Mouse (Mus musculus) bone marrow, adult 2 months (tissue): Measurements from ENCODE around the gene Ptcd1.

Experiments
- CTCF ChIP-seq: fragments of 200-500 bp; IDR thresholded peaks from 2 replicates; pipeline ENCODE4 v1.5.1; 2011; ENCODE audit warnings: low read length, control low read depth; ENCODE audit not compliant: control insufficient read depth, insufficient read depth
- POLR2A ChIP-seq: fragments of 200-500 bp; IDR thresholded peaks from 2 replicates; pipeline ENCODE4 v1.6.1; 2011; ENCODE audit warnings: low read depth, mild to moderate bottlenecking, control low read depth, low read length, borderline replicate concordance; ENCODE audit not compliant: control insufficient read depth

- TF ChIP-seq POLR2A: no peak
- no peak for TF ChIP-seq CTCF
Observed at GRCm38 (mm10) chr5:145165184-145165583, 1.7 kb downstream of the Ptcd1 start.
